Mouse (Mus musculus): ENCODE results near the gene Nfia. TPM values are rescaled to one million over a fixed set of nuclear protein-coding genes. Genes with fewer than 3 reads are reported as not detected.

Nfia gene
- total RNA-seq, 2 experiments from 2014 or later = 196 to 199 TPM

GRCm38 (mm10) chr4:97829336-97830050 is 57.0 kb downstream of the Nfia start:
- DNase-seq = no peak
- intact Hi-C loops (cut with DNase I) = no loop called here

GRCm38 (mm10) chr4:97830051-97830853 is 57.7 kb downstream of the Nfia start:
- intact Hi-C loops (cut with DNase I) = no loop called here
- DNase-seq = no peak

- intact Hi-C loops (cut with DNase I) = no loop called here
- no peak for DNase-seq
Measured at GRCm38 (mm10) chr4:97830935-97831608, 58.5 kb downstream of the Nfia start.

- intact Hi-C loops (cut with DNase I) = no loop called here
- DNase-seq = no peak
Measured at GRCm38 (mm10) chr4:97831611-97832278, 59.2 kb downstream of the Nfia start.

GRCm38 (mm10) chr4:97832279-97832640 is 59.7 kb downstream of the Nfia start:
- no peak for DNase-seq
- intact Hi-C loops (cut with DNase I) = no loop called here

- no peak for DNase-seq
Measured at GRCm38 (mm10) chr4:97836812-97837211, 64.3 kb downstream of the Nfia start.

GRCm38 (mm10) chr4:97837724-97838123 is 65.2 kb downstream of the Nfia start:
- intact Hi-C loops (cut with DNase I) = no loop called here
- no peak for DNase-seq

More at GRCm38 (mm10) chr4:97836812-97837211, 64.3 kb downstream of the Nfia start:
- intact Hi-C loops (cut with DNase I) = no loop called here

GRCm38 (mm10) chr4:97838651-97839050 is 66.1 kb downstream of the Nfia start:
- intact Hi-C loops (cut with DNase I) = no loop called here
- DNase-seq = no peak

DNA sequence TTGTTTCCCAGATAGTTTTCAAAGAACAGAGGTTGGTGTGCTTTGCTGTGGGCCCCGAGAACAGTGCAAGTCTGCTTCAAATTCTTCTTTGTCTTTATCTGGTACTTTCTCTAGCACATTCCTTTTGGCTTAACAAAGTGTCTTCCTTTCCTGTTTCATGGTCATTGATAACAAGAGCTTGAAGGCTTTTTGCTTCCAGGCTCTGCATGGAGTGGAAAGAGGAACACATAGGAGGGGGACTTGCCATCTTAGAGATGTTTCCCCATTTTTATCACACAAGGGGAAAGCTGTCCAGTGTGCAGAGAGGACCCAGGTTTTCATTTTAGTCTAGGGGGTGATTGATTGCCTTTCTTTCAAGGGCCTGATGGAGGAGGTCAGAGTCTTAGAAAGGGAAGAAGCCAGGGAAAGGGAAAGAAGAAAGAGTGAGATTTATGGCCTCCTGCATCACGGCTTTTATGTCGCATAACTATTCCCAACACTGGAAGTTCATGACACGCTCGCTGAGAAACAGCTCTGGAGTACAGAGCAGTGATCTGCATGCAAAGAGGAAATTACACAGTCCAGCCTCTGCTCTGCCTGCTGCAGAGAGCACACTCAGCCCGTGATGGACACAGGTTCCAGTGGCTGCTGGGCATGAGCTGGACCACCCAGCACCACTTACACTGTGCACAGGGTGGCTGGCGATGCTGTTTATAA is 67.0 kb downstream of the Nfia start:
- DNase-seq = no peak
- intact Hi-C loops (cut with DNase I) = no loop called here

DNA sequence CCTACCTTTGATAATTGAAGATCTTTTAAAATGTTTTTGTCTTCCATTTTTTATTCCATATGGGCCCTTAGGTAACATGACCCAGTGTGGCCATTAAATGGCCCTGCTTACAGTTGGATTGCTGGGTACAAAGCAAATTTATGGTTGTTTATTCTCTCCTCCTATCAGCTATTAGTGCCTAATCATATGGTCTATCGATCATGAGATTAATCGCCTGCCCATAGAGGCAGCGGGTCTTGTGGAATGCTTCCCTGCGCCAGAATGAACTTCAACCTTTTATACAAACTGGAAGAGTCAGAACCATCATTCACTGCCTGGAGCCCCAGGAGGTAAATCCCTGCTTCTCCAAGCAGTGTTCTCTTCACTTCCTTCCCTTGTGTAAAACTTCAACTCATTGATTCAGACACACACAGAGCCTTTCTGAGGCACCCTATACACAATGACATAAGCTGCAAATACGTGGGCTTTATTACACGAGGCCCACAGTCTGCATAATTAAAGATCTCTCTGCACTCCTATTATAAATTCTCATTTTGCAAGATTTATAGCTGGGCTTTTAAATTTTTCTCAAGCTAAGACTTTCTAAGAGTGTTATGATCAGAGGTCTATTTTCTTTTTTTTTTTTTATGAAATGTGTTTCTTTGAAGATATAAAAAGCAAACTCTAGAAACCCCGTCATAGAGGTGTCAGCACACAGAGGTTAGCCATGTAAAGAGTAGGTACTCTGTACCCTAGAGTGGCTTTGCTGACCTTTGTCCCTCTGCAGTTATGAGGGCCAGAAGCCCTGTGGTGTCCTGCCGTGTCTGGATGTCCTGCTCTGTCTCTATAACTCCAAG is 67.9 kb downstream of the Nfia start:
- no peak for DNase-seq
- intact Hi-C loops (cut with DNase I) = no loop called here

- intact Hi-C loops (cut with DNase I) = no loop called here
- DNase-seq = no peak
Measured at GRCm38 (mm10) chr4:97841063-97841595, 68.6 kb downstream of the Nfia start.

GRCm38 (mm10) chr4:97841745-97842144 is 69.2 kb downstream of the Nfia start:
- intact Hi-C loops (cut with DNase I) = no loop called here
- no peak for DNase-seq

DNA sequence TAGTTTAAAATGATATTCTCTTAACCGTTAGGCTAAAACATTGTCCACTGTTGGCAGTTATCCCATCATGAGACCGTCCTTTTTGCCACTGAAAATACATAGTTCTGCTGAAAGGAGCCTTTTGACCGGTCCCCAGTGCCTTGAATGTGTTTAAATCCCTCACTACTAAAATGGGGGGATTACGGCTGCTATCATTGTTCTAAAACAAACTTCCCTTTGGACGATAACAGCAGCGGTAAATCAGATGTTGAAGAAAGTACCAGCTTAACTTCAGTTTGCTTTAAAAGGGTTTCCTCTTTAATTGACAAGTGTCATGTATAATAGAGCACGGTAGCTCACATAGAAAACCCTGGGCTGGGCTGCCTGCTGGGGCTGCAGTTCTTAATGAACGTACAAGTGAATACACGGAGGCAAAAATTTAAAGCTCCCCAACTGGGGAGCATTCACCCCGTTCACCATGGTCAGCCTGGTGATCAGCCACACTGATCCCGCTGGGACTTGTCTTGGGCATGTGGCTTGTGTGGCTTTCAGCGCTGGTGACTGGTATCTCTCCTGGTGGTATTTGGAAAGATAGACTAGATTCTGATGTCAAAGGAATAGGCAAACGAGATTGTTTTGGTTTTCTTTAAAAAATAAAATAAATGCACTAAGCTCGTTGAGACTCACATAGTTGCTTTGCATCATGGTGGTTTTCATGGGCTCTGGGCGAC is 71.6 kb downstream of the Nfia start:
- intact Hi-C loops (cut with DNase I) = no loop called here
- no peak for DNase-seq

- no peak for DNase-seq
- intact Hi-C loops (cut with DNase I) = no loop called here
Measured at GRCm38 (mm10) chr4:97844899-97845298, 72.4 kb downstream of the Nfia start.

GRCm38 (mm10) chr4:97847653-97848052 is 75.1 kb downstream of the Nfia start:
- peak in 1 of 2 experiments; percentile 37 for DNase-seq
- intact Hi-C loops (cut with DNase I) = no loop called here

GRCm38 (mm10) chr4:97850991-97851390 is 78.5 kb downstream of the Nfia start:
- intact Hi-C loops (cut with DNase I) = no loop called here
- DNase-seq = no peak

- intact Hi-C loops (cut with DNase I) = no loop called here
Measured at GRCm38 (mm10) chr4:97851698-97852097, 79.2 kb downstream of the Nfia start.

GRCm38 (mm10) chr4:97852626-97853025 is 80.1 kb downstream of the Nfia start:
- intact Hi-C loops (cut with DNase I) = no loop called here

More at GRCm38 (mm10) chr4:97851698-97852097, 79.2 kb downstream of the Nfia start:
- DNase-seq = no peak

DNA sequence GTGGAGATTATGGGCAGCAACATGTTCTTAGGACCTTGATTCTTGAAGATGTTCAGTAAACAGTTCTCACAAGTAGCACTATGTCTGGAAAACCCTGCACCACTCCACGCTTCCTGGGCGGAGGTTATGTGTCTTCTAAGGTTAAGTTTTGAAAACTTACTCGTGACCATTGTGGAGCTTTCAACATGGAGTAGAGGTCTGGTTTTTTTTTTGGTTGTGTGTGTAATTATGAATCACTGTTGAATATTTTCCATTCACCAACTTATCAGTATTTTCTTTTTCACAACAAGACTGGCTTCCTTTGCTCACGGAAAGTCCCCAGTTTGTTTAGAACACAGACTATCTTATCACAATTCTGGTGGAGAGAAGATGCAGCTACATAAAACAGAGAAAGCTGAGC is 82.2 kb downstream of the Nfia start:
- DNase-seq = no peak
- intact Hi-C loops (cut with DNase I) = no loop called here

More at GRCm38 (mm10) chr4:97852626-97853025, 80.1 kb downstream of the Nfia start:
- DNase-seq = no peak
